Mouse (Mus musculus): Measurements from ENCODE around the gene 1700018B08Rik.

Gene 1700018B08Rik

GRCm38 (mm10) chr8:121568321-121568720 lies 24.2 kb upstream of the 1700018B08Rik start:
- in situ Hi-C loops (cut with MboI; ENCODE audit: low sequenced_read_pairs) = no loop called here

GRCm38 (mm10) chr8:121563701-121564100 lies 19.6 kb upstream of the 1700018B08Rik start:
- in situ Hi-C loops (cut with MboI; ENCODE audit: low sequenced_read_pairs) = no loop called here

- in situ Hi-C loops (cut with MboI; ENCODE audit: low sequenced_read_pairs) = no loop called here
These were observed 18.8 kb upstream of the 1700018B08Rik start for GRCm38 (mm10) chr8:121562941-121563351.

GRCm38 (mm10) chr8:121561636-121562345 lies 17.7 kb upstream of the 1700018B08Rik start:
- in situ Hi-C loops (cut with MboI; ENCODE audit: low sequenced_read_pairs) = no loop called here

GRCm38 (mm10) chr8:121560432-121561100 lies 16.4 kb upstream of the 1700018B08Rik start:
- in situ Hi-C loops (cut with MboI; ENCODE audit: low sequenced_read_pairs) = no loop called here

GRCm38 (mm10) chr8:121559801-121560200 lies 15.7 kb upstream of the 1700018B08Rik start:
- in situ Hi-C loops (cut with MboI; ENCODE audit: low sequenced_read_pairs) = no loop called here

- in situ Hi-C loops (cut with MboI; ENCODE audit: low sequenced_read_pairs) = no loop called here
These were observed 14.4 kb upstream of the 1700018B08Rik start for GRCm38 (mm10) chr8:121558538-121558937.

- in situ Hi-C loops (cut with MboI; ENCODE audit: low sequenced_read_pairs) = no loop called here
These were observed 13.6 kb upstream of the 1700018B08Rik start for GRCm38 (mm10) chr8:121557746-121558145.

GRCm38 (mm10) chr8:121553831-121554475 lies 9.8 kb upstream of the 1700018B08Rik start:
- in situ Hi-C loops (cut with MboI; ENCODE audit: low sequenced_read_pairs) = no loop called here

GRCm38 (mm10) chr8:121552506-121552905 lies 8.4 kb upstream of the 1700018B08Rik start:
- in situ Hi-C loops (cut with MboI; ENCODE audit: low sequenced_read_pairs) = no loop called here

GRCm38 (mm10) chr8:121551065-121551985 lies 7.2 kb upstream of the 1700018B08Rik start:
- in situ Hi-C loops (cut with MboI; ENCODE audit: low sequenced_read_pairs) = no loop called here

- in situ Hi-C loops (cut with MboI; ENCODE audit: low sequenced_read_pairs) = no loop called here
These were observed 5.9 kb upstream of the 1700018B08Rik start for GRCm38 (mm10) chr8:121550056-121550455.

- in situ Hi-C loops (cut with MboI; ENCODE audit: low sequenced_read_pairs) = loop anchor here (10.0 kb wide), 1 partner anchor 48 kb away; the partner anchor contains the start of gene Map1lc3b
These were observed 3.0 kb upstream of the 1700018B08Rik start for GRCm38 (mm10) chr8:121547132-121547531.

- in situ Hi-C loops (cut with MboI; ENCODE audit: low sequenced_read_pairs) = loop anchor here (10.0 kb wide), 1 partner anchor 50 kb away; the partner anchor contains the start of gene Map1lc3b
These were observed 816 bp upstream of the 1700018B08Rik start for GRCm38 (mm10) chr8:121544936-121545335.

- in situ Hi-C loops (cut with MboI; ENCODE audit: low sequenced_read_pairs) = loop anchor here (10.0 kb wide), 1 partner anchor 52 kb away; the partner anchor contains the start of gene Map1lc3b
These were observed 1.2 kb downstream of the 1700018B08Rik start for GRCm38 (mm10) chr8:121542901-121543300.

GRCm38 (mm10) chr8:121541862-121542261 lies 2.3 kb downstream of the 1700018B08Rik start:
- in situ Hi-C loops (cut with MboI; ENCODE audit: low sequenced_read_pairs) = loop anchor here (10.0 kb wide), 1 partner anchor 53 kb away; the partner anchor contains the start of gene Map1lc3b

GRCm38 (mm10) chr8:121532381-121532780 lies 11.7 kb downstream of the 1700018B08Rik start:
- in situ Hi-C loops (cut with MboI; ENCODE audit: low sequenced_read_pairs) = no loop called here

GRCm38 (mm10) chr8:121530639-121531038 lies 13.5 kb downstream of the 1700018B08Rik start:
- in situ Hi-C loops (cut with MboI; ENCODE audit: low sequenced_read_pairs) = no loop called here

- in situ Hi-C loops (cut with MboI; ENCODE audit: low sequenced_read_pairs) = no loop called here
These were observed 15.3 kb downstream of the 1700018B08Rik start for GRCm38 (mm10) chr8:121528790-121529189.

GRCm38 (mm10) chr8:121527751-121528150 lies 16.4 kb downstream of the 1700018B08Rik start:
- in situ Hi-C loops (cut with MboI; ENCODE audit: low sequenced_read_pairs) = no loop called here

Measured in CH12F3 (cell line).